Mouse (Mus musculus) liver, embryonic 14.5 days (tissue): ENCODE measurements around the gene Atp6ap1.

Experiments used
- CTCF ChIP-seq: IDR thresholded peaks from 2 replicates; pipeline ENCODE4 v1.5.1; 2016; ENCODE audit warnings: antibody characterized with exemption, low read depth, control low read depth
- EP300 ChIP-seq: IDR thresholded peaks from 2 replicates; pipeline ENCODE4 v1.6.1; 2016; ENCODE audit warnings: antibody characterized with exemption, low read depth

DNA sequence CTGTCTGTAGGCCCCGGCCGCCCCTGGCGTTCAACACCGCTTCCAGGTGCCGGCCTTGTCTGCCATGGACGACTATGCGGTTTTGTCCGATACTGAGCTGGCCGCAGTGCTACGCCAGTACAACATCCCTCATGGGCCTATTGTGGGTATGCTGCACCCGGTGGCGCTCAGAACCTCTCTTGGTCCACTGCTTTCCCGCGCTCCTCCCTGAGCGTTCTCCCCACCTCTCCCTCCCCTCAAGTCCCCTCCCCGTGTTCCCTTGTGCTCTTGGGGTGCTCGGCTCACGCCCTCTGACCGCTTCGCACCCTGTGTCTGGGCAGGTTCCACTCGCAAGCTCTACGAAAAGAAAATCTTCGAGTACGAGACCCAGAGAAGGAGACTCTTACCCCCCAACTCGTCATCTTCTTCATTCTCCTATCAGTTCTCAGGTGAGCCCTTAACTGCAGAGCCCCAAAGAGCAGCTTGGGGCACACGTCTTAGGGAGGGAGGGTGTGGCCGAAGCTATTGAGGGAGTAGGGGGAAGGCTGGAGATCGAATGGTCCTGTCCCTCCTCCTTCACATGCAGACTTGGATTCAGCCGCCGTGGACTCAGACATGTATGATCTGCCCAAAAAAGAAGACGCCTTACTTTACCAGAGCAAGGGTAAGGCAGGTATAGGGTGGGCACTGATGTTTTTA lies 41.9 kb upstream of the Atp6ap1 start:
- TF ChIP-seq CTCF (peak; percentile 17; the same call in 1 of the 2 replicates), EP300 (no peak)
